Mouse (Mus musculus): ENCODE results near the gene H2-Eb1.

DNA sequence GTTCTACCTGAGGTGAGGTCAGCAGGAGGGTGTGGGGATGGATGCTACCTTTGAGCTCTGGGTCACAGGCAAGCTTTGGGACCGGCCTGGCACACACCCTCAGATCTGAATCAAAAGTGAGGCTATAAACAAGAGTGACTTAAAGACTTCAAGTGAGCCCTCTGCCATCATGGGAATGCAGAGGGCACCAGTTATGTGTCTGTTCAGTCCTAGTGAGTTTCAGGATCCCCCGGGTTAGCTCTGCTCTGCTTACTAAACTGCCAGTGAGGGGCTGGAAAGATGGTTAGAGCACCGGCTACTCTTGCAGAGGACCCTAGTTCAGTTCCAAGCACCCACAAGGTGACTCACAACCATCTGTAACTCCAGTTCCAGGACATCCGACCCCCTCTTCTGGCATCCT lies 13.1 kb upstream of the H2-Eb1 start:
- no peak for TF ChIP-seq CTCF (IDR thresholded peaks at IDR 0.05; ENCODE audit: low read depth, low read length)
- TF ChIP-seq POLR2AphosphoS5 (IDR thresholded peaks at IDR 0.05; ENCODE audit: insufficient replicate concordance, low read depth, low read length) = no peak

Measured in G1E (cell line).